Mouse (Mus musculus): ENCODE measurements around the gene Srgap2. TPM values are rescaled to one million over a fixed set of nuclear protein-coding genes. Genes with fewer than 3 reads are reported as not detected.
A peak's percentile ranks its signal among the peaks of the same experiment; 100 is the strongest.

Gene Srgap2
- polyA plus RNA-seq, 1 experiment from 2014 or later = 17.1 TPM

DNA sequence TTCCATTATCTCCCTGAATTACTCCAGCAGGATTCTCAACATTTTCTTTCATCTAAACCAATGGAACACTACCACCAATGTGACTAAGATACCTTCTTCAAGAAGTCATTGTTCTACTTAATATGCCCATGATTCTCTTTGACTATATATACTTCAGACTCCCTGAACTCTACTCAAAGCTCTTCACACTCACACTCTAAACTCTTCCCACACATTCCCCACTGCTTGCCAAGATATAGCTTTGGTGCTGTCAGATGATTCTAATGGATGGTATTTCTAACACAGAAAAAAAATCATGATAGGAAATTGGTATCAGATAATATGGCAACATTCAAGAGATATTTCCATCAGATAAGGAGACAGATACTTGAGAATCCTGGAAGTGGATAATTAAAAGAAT lies 129.0 kb downstream of the Srgap2 start:
- ATAC-seq (ENCODE audit: insufficient number of reproducible peaks, insufficient read depth, low FRiP score, low TSS enrichment, low read depth) = no peak
- no peak overlapping the region for H3K4me2 ChIP-seq
- H3K9me3 ChIP-seq = no peaks in the 10 kb centered on the region
- H3K27ac ChIP-seq = no peak overlapping the region
- H3K36me3 ChIP-seq = no peaks in the 10 kb centered on the region
- no peak overlapping the region for H3K4me3 ChIP-seq (replicated peaks)
- H3K27me3 ChIP-seq = no peaks in the 10 kb centered on the region
- H3K4me1 ChIP-seq (replicated peaks) = no peaks in the 10 kb centered on the region
- no peak overlapping the region for H3K9ac ChIP-seq (replicated peaks)

DNA sequence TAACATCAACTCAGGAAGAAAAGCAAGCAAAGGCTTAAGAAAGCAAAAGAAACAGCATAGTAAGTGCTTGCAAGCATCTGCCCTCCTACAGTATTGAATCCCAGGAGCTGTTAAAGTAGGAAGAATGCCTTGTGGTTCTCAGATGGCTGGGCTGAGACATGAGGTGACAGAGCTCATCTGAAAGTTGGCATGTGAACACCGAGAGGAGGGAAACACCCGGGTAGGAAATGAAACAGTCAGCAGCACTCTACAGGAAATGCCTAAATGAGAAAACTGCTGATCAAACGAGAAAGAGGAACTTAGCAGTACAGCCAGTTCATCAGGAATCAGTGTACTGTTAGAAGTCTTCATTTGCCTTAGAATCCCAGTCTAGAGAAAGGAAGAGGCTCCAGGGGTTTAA lies 142.7 kb downstream of the Srgap2 start:
- H3K36me3 ChIP-seq = no peaks in the 10 kb centered on the region
- no peaks in the 10 kb centered on the region for H3K9me3 ChIP-seq
- H3K4me3 ChIP-seq (replicated peaks) = no peak overlapping the region
- WGBS = 40% methylated on average over 3 of the region's 3 CpGs
- no peak overlapping the region for H3K4me2 ChIP-seq
- no peaks in the 10 kb centered on the region for H3K27me3 ChIP-seq
- no peak overlapping the region for H3K9ac ChIP-seq (replicated peaks)
- ATAC-seq (ENCODE audit: insufficient number of reproducible peaks, insufficient read depth, low FRiP score, low TSS enrichment, low read depth) = no peak
- peaks cover 21% of the 10 kb centered on the region for H3K4me1 ChIP-seq (replicated peaks)
- H3K27ac ChIP-seq = no peak overlapping the region

DNA sequence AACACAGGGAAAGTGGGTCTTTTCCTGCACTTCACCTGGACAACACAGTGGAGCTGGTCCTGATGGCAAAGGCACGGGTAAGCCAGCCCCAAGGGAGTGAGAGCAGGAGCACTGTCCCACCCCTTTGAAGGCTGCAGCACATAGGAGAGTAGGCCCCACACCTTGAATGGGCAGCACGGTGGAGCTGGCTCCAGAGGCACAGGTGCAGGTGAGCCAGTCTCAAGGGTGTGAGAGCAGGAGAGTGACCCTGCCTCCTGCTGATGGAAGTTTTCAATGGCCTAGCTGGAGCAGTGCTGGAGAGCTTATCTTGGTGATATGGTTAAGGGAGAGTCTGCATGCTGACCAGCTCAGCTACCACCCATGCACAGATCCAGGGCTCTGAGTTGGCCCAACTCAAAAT lies 145.0 kb downstream of the Srgap2 start:
- WGBS = 74% methylated on average over 2 of the region's 2 CpGs
- Histone ChIP-seq H3K4me1 (replicated peaks) (peaks cover 32% of the 10 kb centered on the region), H3K4me3 (replicated peaks) (no peak overlapping the region), H3K4me2 (no peak overlapping the region), H3K36me3 (peaks cover 6% of the 10 kb centered on the region), H3K27me3 (no peaks in the 10 kb centered on the region), H3K27ac (no peak overlapping the region), H3K9me3 (no peaks in the 10 kb centered on the region), H3K9ac (replicated peaks) (no peak overlapping the region)
- no peak for ATAC-seq (ENCODE audit: insufficient number of reproducible peaks, insufficient read depth, low FRiP score, low TSS enrichment, low read depth)

DNA sequence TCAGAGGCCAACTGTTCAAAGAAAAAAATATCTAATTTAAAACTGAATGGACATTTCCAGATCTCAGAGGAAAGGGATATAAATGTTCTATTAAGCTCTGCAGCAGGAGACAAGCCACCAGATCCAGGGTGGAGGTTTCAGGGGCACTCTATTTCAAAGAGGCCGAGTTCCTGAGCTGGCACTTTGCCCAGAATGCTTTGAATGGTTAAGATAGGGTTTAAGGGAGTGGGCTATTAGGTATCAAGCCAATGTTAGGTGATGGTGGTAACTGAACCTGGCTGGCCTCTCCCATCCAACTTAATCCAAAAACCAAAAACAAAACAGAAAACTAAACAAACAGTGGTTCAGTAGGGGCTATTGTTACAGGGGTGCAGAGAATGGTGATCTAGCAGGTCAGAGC lies 146.9 kb downstream of the Srgap2 start:
- H3K4me3 ChIP-seq (replicated peaks) = no peak overlapping the region
- H3K27me3 ChIP-seq = no peaks in the 10 kb centered on the region
- WGBS = 31% methylated on average over 1 of the region's 1 CpGs
- no peak overlapping the region for H3K27ac ChIP-seq
- H3K9me3 ChIP-seq = no peaks in the 10 kb centered on the region
- peaks cover 6% of the 10 kb centered on the region for H3K36me3 ChIP-seq
- H3K4me1 ChIP-seq (replicated peaks) = peaks cover 32% of the 10 kb centered on the region
- no peak overlapping the region for H3K4me2 ChIP-seq
- no peak overlapping the region for H3K9ac ChIP-seq (replicated peaks)
- no peak for ATAC-seq (ENCODE audit: insufficient number of reproducible peaks, insufficient read depth, low FRiP score, low TSS enrichment, low read depth)

DNA sequence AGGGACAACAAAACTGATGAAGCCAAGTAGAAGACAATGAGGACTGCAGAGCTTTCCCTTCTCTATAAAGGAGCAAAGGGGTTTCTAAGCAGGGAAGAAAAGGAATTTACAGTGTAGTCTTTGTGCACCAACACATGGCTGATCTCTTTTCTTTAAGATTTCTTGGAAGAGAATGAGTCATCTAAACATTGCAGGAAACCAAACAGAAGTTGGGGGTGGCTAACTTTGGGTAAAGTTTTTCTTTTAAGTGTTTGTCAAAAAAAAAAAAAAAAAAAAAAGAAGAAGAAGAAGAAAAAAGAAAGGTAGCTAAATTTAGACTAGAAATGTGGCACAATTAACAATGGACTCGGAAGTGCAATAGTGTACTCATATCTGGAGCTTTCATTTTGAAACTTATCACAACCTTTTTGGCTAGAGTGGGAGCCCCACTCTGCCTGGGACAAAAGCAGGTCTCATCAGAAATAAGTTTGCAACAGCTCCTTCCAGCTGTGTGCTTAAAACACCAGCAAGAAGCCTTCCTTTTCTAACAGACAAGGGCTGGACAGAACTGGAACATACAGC lies 148.2 kb downstream of the Srgap2 start:
- Histone ChIP-seq H3K36me3 (peaks cover 6% of the 10 kb centered on the region), H3K4me1 (replicated peaks) (peaks cover 30% of the 10 kb centered on the region), H3K9ac (replicated peaks) (no peak overlapping the region), H3K27ac (no peak overlapping the region), H3K4me2 (no peak overlapping the region), H3K4me3 (replicated peaks) (no peak overlapping the region), H3K9me3 (no peaks in the 10 kb centered on the region), H3K27me3 (no peaks in the 10 kb centered on the region)
- WGBS = 66% methylated on average over 1 of the region's 1 CpGs
- ATAC-seq (ENCODE audit: insufficient number of reproducible peaks, insufficient read depth, low FRiP score, low TSS enrichment, low read depth) = no peak

DNA sequence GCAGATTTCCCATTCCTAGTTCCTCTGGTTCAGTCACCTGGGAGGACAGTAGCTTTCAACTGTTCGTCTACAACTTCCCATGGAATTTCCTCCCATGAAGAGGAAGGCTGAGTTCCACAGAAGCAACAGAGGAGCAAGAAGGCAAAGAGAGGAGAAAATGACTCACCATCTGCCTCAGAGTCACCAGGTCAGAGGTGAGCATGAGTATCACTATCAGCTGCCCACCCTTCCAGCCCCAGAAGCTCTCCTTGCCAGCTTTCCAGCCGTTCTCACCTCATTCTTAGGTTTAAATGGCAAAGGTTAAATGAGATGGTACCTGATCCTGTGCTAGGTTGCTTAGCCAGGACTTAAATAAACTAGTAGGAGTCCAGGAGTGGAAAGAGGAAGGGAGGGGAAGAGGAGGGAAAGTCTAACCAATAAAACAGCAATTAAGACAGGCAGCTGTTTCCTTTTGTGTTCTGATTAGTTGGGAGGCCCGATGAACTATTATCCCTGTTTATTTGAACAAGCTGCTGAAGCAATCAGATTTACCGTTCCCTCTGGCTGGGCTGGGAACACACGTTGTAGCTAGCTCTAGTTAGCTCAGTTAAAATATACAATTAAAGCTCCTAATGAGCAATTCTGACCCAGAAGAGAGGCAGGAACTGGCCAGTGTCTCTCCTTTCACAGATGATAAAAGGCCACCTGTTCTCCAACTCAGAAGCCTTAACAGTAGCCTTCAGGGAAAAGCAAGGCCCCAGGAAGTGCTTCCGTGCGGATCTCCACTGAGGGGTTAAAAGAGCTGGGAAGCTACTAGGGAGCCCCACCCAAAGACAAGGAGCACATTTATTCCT lies 148.9 kb downstream of the Srgap2 start:
- WGBS = 25% methylated on average over 7 of the region's 7 CpGs

DNA sequence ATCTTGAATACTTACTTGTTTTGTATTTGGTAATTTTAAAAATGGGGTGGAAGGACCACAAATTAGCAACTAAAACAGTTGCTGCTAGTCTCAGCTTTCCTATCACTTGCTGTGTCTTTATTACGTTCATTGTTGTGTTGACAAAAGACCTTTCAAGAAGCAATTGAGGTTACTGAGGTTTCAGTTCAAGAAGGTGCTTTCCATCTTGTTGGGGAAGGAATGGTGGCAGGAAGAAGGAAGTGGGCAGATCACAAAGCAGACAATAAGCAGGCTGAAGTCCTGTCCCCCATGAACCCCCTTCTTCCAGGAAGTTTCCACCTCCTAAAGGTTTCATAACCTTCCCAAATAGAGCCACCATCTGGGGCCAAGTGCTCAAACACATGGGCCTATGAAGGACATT lies 161.3 kb downstream of the Srgap2 start:
- WGBS = 84% methylated on average over 1 of the region's 1 CpGs

More for the DNA sequence above, 148.9 kb downstream of the Srgap2 start:
- peaks cover 30% of the 10 kb centered on the region for H3K4me1 ChIP-seq (replicated peaks)
- no peak overlapping the region for H3K4me2 ChIP-seq
- no peaks in the 10 kb centered on the region for H3K27me3 ChIP-seq
- H3K27ac ChIP-seq = 0 out of 2 replicates have a peak overlapping the region, but pooled peaks have one; percentile 41
- no peaks in the 10 kb centered on the region for H3K9me3 ChIP-seq
- ATAC-seq (ENCODE audit: insufficient number of reproducible peaks, insufficient read depth, low FRiP score, low TSS enrichment, low read depth) = 0 out of 2 replicates have a peak, but pooled peaks have one; percentile 26
- H3K9ac ChIP-seq (replicated peaks) = no peak overlapping the region
- H3K36me3 ChIP-seq = peaks cover 6% of the 10 kb centered on the region
- H3K4me3 ChIP-seq (replicated peaks) = no peak overlapping the region

DNA sequence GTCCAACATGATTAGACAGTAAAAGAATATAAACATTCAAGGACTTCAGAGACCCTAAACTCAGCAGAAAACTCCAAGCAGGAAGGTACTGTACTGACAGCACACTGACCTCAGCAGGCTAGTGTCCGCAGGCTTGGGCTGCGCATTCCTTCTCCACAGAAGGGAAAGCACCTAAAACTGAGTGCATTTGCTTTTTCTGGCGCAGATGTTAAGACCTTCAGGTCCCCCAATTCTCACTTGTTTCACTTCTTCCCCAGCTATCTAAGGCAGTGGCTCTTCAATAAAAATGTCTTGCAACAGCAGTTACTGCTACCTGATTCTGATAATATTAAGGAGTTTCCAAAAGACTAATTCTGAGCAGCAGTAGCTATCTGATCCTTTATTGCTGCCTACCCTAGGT lies 162.7 kb downstream of the Srgap2 start:
- H3K9ac ChIP-seq (replicated peaks) = no peak overlapping the region
- no peaks in the 10 kb centered on the region for H3K27me3 ChIP-seq
- H3K4me1 ChIP-seq (replicated peaks) = 0 out of 2 replicates have a peak, but pooled peaks cover 6% of the 10 kb centered on the region
- no peaks in the 10 kb centered on the region for H3K9me3 ChIP-seq
- H3K36me3 ChIP-seq = peaks cover 5% of the 10 kb centered on the region; the same call in 1 of the 2 replicates
- H3K27ac ChIP-seq = no peak overlapping the region
- H3K4me2 ChIP-seq = no peak overlapping the region
- 89% methylated on average over 3 of the region's 3 CpGs for WGBS
- H3K4me3 ChIP-seq (replicated peaks) = no peak overlapping the region
- no peak for ATAC-seq (ENCODE audit: insufficient number of reproducible peaks, insufficient read depth, low FRiP score, low TSS enrichment, low read depth)

More for the DNA sequence above, 161.3 kb downstream of the Srgap2 start:
- Histone ChIP-seq H3K27ac (no peak overlapping the region), H3K4me3 (replicated peaks) (no peak overlapping the region), H3K27me3 (no peaks in the 10 kb centered on the region), H3K9me3 (no peaks in the 10 kb centered on the region), H3K4me1 (replicated peaks) (no peaks in the 10 kb centered on the region), H3K36me3 (peaks cover 5% of the 10 kb centered on the region; the same call in 1 of the 2 replicates), H3K9ac (replicated peaks) (no peak overlapping the region), H3K4me2 (no peak overlapping the region)
- ATAC-seq (ENCODE audit: insufficient number of reproducible peaks, insufficient read depth, low FRiP score, low TSS enrichment, low read depth) = no peak

DNA sequence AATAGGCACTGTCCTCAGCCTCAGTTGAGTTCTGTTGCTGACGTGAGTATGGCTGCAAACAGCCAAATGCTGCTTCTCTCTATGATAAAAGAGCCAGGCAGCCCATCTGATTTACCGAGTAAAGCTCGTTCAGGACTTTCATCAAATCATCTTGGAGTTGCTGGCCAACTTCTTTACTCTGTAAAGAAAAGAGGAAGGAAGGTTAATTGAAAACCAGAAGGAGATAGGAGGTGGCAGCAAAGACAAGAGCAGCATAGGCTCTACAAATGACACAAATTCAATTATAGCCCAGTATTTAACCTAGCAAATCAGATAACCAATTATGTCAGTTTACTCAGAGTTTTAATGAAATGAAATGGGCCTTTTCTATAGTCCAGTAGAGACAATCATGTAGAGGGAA lies 163.3 kb downstream of the Srgap2 start:
- Histone ChIP-seq H3K27ac (no peak overlapping the region), H3K4me2 (no peak overlapping the region), H3K9me3 (no peaks in the 10 kb centered on the region), H3K4me1 (replicated peaks) (0 out of 2 replicates have a peak, but pooled peaks cover 7% of the 10 kb centered on the region), H3K27me3 (no peaks in the 10 kb centered on the region), H3K9ac (replicated peaks) (no peak overlapping the region), H3K4me3 (replicated peaks) (no peak overlapping the region), H3K36me3 (peaks cover 5% of the 10 kb centered on the region; the same call in 1 of the 2 replicates)
- no peak for ATAC-seq (ENCODE audit: insufficient number of reproducible peaks, insufficient read depth, low FRiP score, low TSS enrichment, low read depth)
- WGBS = 88% methylated on average over 3 of the region's 3 CpGs

DNA sequence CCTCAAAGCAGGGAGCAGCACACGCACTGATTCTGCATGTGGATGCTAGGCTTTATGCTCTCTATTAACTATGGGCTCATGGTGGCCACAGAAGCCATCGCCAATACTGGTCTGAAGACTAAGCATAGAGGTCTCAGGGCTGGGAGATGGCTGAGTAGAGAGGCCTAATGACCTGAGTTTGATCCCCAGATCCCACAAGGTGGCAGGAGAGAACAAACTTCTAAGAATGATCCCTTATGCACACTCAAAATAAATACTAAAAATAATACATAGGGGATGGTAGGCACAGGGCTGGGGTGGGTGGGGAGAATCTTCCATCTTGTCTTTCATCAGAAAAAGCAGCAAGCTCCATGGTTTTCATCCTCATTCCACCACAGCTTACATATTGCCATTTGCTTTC lies 165.1 kb downstream of the Srgap2 start:
- no peak for ATAC-seq (ENCODE audit: insufficient number of reproducible peaks, insufficient read depth, low FRiP score, low TSS enrichment, low read depth)
- no peak overlapping the region for H3K4me3 ChIP-seq (replicated peaks)
- H3K27me3 ChIP-seq = no peaks in the 10 kb centered on the region
- H3K4me1 ChIP-seq (replicated peaks) = 0 out of 2 replicates have a peak, but pooled peaks cover 7% of the 10 kb centered on the region
- H3K36me3 ChIP-seq = peaks cover 5% of the 10 kb centered on the region; the same call in 1 of the 2 replicates
- H3K27ac ChIP-seq = no peak overlapping the region
- no peaks in the 10 kb centered on the region for H3K9me3 ChIP-seq
- no peak overlapping the region for H3K9ac ChIP-seq (replicated peaks)
- H3K4me2 ChIP-seq = no peak overlapping the region
- 97% methylated on average over 2 of the region's 2 CpGs for WGBS

DNA sequence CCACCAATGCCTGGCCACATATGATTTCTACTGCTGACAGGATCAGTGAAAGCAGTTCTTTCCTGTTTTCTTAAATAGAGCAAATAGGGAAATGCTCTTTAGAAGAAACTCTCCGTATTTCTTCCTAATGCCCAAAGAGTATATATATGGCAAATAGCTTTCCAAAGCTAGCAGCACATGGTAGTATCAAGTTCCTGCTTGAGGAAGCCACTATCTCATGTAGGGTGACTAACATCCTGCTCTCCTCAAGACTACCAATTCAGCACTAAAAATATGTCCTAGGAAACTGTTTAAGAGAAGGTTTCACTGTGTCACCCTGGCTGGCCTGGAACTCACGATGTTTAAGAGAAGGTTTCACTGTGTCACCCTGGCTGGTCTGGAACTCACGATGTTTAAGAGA lies 166.4 kb downstream of the Srgap2 start:
- WGBS = 89% methylated on average over 3 of the region's 3 CpGs
- 0 out of 2 replicates have a peak, but pooled peaks cover 7% of the 10 kb centered on the region for H3K4me1 ChIP-seq (replicated peaks)
- no peak for ATAC-seq (ENCODE audit: insufficient number of reproducible peaks, insufficient read depth, low FRiP score, low TSS enrichment, low read depth)
- H3K9me3 ChIP-seq = no peaks in the 10 kb centered on the region
- H3K4me3 ChIP-seq (replicated peaks) = no peak overlapping the region
- no peaks in the 10 kb centered on the region for H3K27me3 ChIP-seq
- no peak overlapping the region for H3K9ac ChIP-seq (replicated peaks)
- H3K36me3 ChIP-seq = peaks cover 15% of the 10 kb centered on the region; the same call in 1 of the 2 replicates
- H3K4me2 ChIP-seq = no peak overlapping the region
- H3K27ac ChIP-seq = no peak overlapping the region

All from limb, embryonic 12.5 days (tissue).